Mouse (Mus musculus) large intestine, adult 2 months (tissue): ENCODE measurements around the gene Maml1. TPM values are rescaled to one million over a fixed set of nuclear protein-coding genes. Genes with fewer than 3 reads are reported as not detected.

Experiments
- DNase-seq: peaks from one replicate; pipeline ENCODE4 v3.0.0-alpha.2; 2012; ENCODE audit warnings: low read depth, low spot score
- WGBS: fragments of 180-500 bp; shearing (Covaris S2); methylation state at CpG from one replicate; pipeline ENCODE4 v1.1.7; 2018; 5-methylcytosine and 5-hydroxymethylcytosine counted together
- polyA plus RNA-seq: library from polyadenylated mRNA; depleted of rRNA; stranded (reverse); fragments of >200 nt; gene quantifications from 2 replicates; pipeline ENCODE4 v1.2.3, GENCODE M21; 2012; rRNA removed

Maml1 gene
- polyA plus RNA-seq, 1 experiment, result 7.1 TPM

DNA sequence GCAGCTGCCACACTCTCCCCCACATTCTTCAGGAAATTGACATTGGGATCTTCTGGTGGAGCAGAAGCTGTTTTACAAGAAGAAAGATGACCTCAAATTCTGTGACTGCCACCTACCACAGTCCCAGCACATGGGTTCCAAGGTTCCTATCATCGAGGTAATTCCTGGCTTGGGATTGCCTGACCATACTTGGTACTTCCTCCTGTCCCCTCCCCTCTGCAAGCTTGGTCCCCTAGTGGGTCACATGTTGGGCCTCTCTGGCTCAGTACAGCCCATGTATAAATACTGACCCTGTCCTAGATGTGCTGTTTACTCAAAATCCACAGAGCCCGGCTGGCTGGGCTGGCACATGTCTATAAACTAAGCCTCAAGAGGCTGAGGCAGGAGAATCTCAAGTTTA is 86.1 kb downstream of the Maml1 start:
- 58% methylated on average over 2 of the region's 2 CpGs for WGBS
- DNase-seq, result no peak

Other genes with a start within 250 kb of the Maml1 start
- gene Tbc1d9b, start 160.9 kb downstream of the Maml1 start, polyA plus RNA-seq, result 28.2 and 35.9 TPM in 2 replicates
- gene Mrnip, start 117.9 kb downstream of the Maml1 start, polyA plus RNA-seq, result 4.9 and 5.0 TPM in 2 replicates
- 111 and 113 TPM in 2 replicates for gene Sqstm1, start 81.5 kb downstream of the Maml1 start, polyA plus RNA-seq
- gene Mgat4b, start 81.4 kb downstream of the Maml1 start, polyA plus RNA-seq, result 101 and 123 TPM in 2 replicates
- 25.7 and 36.3 TPM in 2 replicates for gene Ltc4s, start 53.7 kb downstream of the Maml1 start, polyA plus RNA-seq
- gene Canx, start 33.4 kb upstream of the Maml1 start, polyA plus RNA-seq, result 105 and 112 TPM in 2 replicates
- 0.17 and 0.30 TPM in 2 replicates for gene Cby3, start 62.2 kb upstream of the Maml1 start, polyA plus RNA-seq
- gene Hnrnph1, start 84.7 kb upstream of the Maml1 start, polyA plus RNA-seq, result 43.2 and 51.7 TPM in 2 replicates
- gene Rufy1, start 138.8 kb upstream of the Maml1 start, polyA plus RNA-seq, result 13.9 and 14.2 TPM in 2 replicates